Mouse (Mus musculus) forebrain, embryonic 13.5 days (tissue): Measurements from ENCODE around the gene Pkib. TPM values are rescaled to one million over a fixed set of nuclear protein-coding genes. Genes with fewer than 3 reads are reported as not detected.

Experiments
- ATAC-seq: fragments of 200-750 bp; cut with Nextera tagmentation; 2 replicates; pipeline ENCODE4 v1.8.0; 2017
- H3K27ac ChIP-seq: fragments of 300-500 bp; sonication (generic); 2 replicates; pipeline ENCODE4 v1.5.1; 2015; ENCODE audit warnings: inconsistent platforms, mild to moderate bottlenecking, moderate library complexity
- H3K27me3 ChIP-seq: fragments of 300-500 bp; sonication (generic); 2 replicates; pipeline ENCODE4 v1.6.1; 2015; ENCODE audit warnings: mild to moderate bottlenecking, inconsistent platforms
- H3K36me3 ChIP-seq: fragments of 300-500 bp; sonication (generic); 2 replicates; pipeline ENCODE4 v1.6.1; 2015; ENCODE audit warnings: mild to moderate bottlenecking, inconsistent platforms; ENCODE audit not compliant: poor library complexity, severe bottlenecking
- H3K4me1 ChIP-seq: fragments of 300-500 bp; sonication (generic); 2 replicates; pipeline ENCODE4 v1.6.1; 2015; ENCODE audit warnings: inconsistent platforms
- H3K4me2 ChIP-seq: fragments of 300-500 bp; sonication (generic); 2 replicates; pipeline ENCODE4 v1.6.1; 2015; ENCODE audit warnings: inconsistent platforms, mild to moderate bottlenecking, moderate library complexity
- H3K4me3 ChIP-seq: fragments of 300-500 bp; sonication (generic); 2 replicates; pipeline ENCODE4 v1.5.1; 2015; ENCODE audit warnings: mild to moderate bottlenecking, inconsistent platforms
- H3K9ac ChIP-seq: fragments of 300-500 bp; sonication (generic); 2 replicates; pipeline ENCODE4 v1.6.1; 2015; ENCODE audit warnings: mild to moderate bottlenecking, inconsistent platforms
- H3K9me3 ChIP-seq: fragments of 300-500 bp; sonication (generic); replicated peaks from 2 replicates; pipeline ENCODE4 v1.6.1; 2016; ENCODE audit warnings: inconsistent platforms
- WGBS: fragments of 180-500 bp; shearing (Covaris S2); methylation state at CpG from one replicate; pipeline ENCODE4 v1.1.7; 2015; 5-methylcytosine and 5-hydroxymethylcytosine counted together
- polyA plus RNA-seq: library from polyadenylated mRNA; unstranded; fragments of >200 nt; fragmentation: Nextera tagmentation; extraction: Ambion mirVana; gene quantifications from 2 replicates; pipeline ENCODE4 v1.2.1, GENCODE M21; 2015

Pkib gene
- polyA plus RNA-seq, 1 experiment from 2014 or later = 2.5 TPM

GRCm38 (mm10) chr10:57741351-57741750 lies 109.6 kb downstream of the Pkib start:
- WGBS = 37% methylated on average over 2 of the region's 2 CpGs
- Histone ChIP-seq H3K27ac (no peak overlapping the region), H3K4me3 (no peak overlapping the region), H3K4me2 (no peak overlapping the region), H3K4me1 (peaks cover 19% of the 10 kb centered on the region), H3K9me3 (no peaks in the 10 kb centered on the region), H3K9ac (no peak overlapping the region), H3K27me3 (no peaks in the 10 kb centered on the region), H3K36me3 (no peaks in the 10 kb centered on the region)
- no peak for ATAC-seq

- no peaks in the 10 kb centered on the region for H3K27me3 ChIP-seq
- H3K36me3 ChIP-seq = no peaks in the 10 kb centered on the region
- H3K9ac ChIP-seq = no peak overlapping the region
- no peaks in the 10 kb centered on the region for H3K9me3 ChIP-seq
- no peak overlapping the region for H3K4me3 ChIP-seq
- H3K27ac ChIP-seq = no peak overlapping the region
- peaks cover 19% of the 10 kb centered on the region for H3K4me1 ChIP-seq
- H3K4me2 ChIP-seq = no peak overlapping the region
- WGBS = 68% methylated on average over 7 of the region's 7 CpGs
- ATAC-seq = peak; percentile 33
Observed at GRCm38 (mm10) chr10:57743045-57743444, 111.3 kb downstream of the Pkib start.

- Histone ChIP-seq H3K27me3 (no peaks in the 10 kb centered on the region), H3K27ac (no peak overlapping the region), H3K4me1 (peaks cover 19% of the 10 kb centered on the region), H3K4me2 (peak overlapping the region; percentile 52), H3K4me3 (peak overlapping the region; percentile 31), H3K36me3 (no peaks in the 10 kb centered on the region), H3K9ac (no peak overlapping the region; the same call in 1 of the 2 replicates), H3K9me3 (no peaks in the 10 kb centered on the region)
- ATAC-seq = peak; percentile 76
- WGBS = 2% methylated on average over 6 of the region's 6 CpGs
Observed at GRCm38 (mm10) chr10:57743606-57744016, 111.8 kb downstream of the Pkib start.

GRCm38 (mm10) chr10:57744128-57744765 lies 112.5 kb downstream of the Pkib start:
- no peaks in the 10 kb centered on the region for H3K9me3 ChIP-seq
- peaks cover 19% of the 10 kb centered on the region for H3K4me1 ChIP-seq
- WGBS = 4% methylated on average over 2 of the region's 2 CpGs
- peak overlapping the region; percentile 55 for H3K27ac ChIP-seq
- no peaks in the 10 kb centered on the region for H3K27me3 ChIP-seq
- peak; percentile 83 for ATAC-seq
- H3K36me3 ChIP-seq = no peaks in the 10 kb centered on the region
- H3K4me2 ChIP-seq = no peak overlapping the region
- H3K9ac ChIP-seq = no peak overlapping the region
- no peak overlapping the region for H3K4me3 ChIP-seq

- no peak for ATAC-seq
- no peak overlapping the region for H3K9ac ChIP-seq
Observed at GRCm38 (mm10) chr10:57745452-57745851, 113.7 kb downstream of the Pkib start.

GRCm38 (mm10) chr10:57747127-57747526 lies 115.3 kb downstream of the Pkib start:
- Histone ChIP-seq H3K27me3 (no peaks in the 10 kb centered on the region), H3K4me3 (no peak overlapping the region), H3K4me1 (peaks cover 5% of the 10 kb centered on the region; the same call in 1 of the 2 replicates), H3K9ac (no peak overlapping the region), H3K4me2 (no peak overlapping the region), H3K9me3 (no peaks in the 10 kb centered on the region), H3K27ac (no peak overlapping the region), H3K36me3 (no peaks in the 10 kb centered on the region)
- no peak for ATAC-seq

More at GRCm38 (mm10) chr10:57745452-57745851, 113.7 kb downstream of the Pkib start:
- Histone ChIP-seq H3K4me1 (peaks cover 19% of the 10 kb centered on the region), H3K9me3 (no peaks in the 10 kb centered on the region), H3K27ac (no peak overlapping the region), H3K27me3 (no peaks in the 10 kb centered on the region), H3K4me3 (no peak overlapping the region), H3K36me3 (no peaks in the 10 kb centered on the region), H3K4me2 (no peak overlapping the region)

- Histone ChIP-seq H3K9me3 (no peaks in the 10 kb centered on the region), H3K27ac (no peak overlapping the region), H3K4me2 (no peak overlapping the region), H3K9ac (no peak overlapping the region), H3K4me1 (no peaks in the 10 kb centered on the region), H3K4me3 (no peak overlapping the region), H3K27me3 (no peaks in the 10 kb centered on the region), H3K36me3 (no peaks in the 10 kb centered on the region)
- WGBS = 96% methylated on average over 1 of the region's 1 CpGs
- no peak for ATAC-seq
Observed at GRCm38 (mm10) chr10:57753343-57753742, 121.6 kb downstream of the Pkib start.

- no peak overlapping the region for H3K9ac ChIP-seq
- H3K4me1 ChIP-seq = no peaks in the 10 kb centered on the region
- H3K4me3 ChIP-seq = no peak overlapping the region
- peaks cover 5% of the 10 kb centered on the region; the same call in 1 of the 2 replicates for H3K9me3 ChIP-seq
- H3K27ac ChIP-seq = no peak overlapping the region
- H3K27me3 ChIP-seq = no peaks in the 10 kb centered on the region
- H3K36me3 ChIP-seq = no peaks in the 10 kb centered on the region
- 93% methylated on average over 2 of the region's 2 CpGs for WGBS
- H3K4me2 ChIP-seq = no peak overlapping the region
- ATAC-seq = no peak
Observed at GRCm38 (mm10) chr10:57755201-57755736, 123.5 kb downstream of the Pkib start.

GRCm38 (mm10) chr10:57758999-57759398 lies 127.2 kb downstream of the Pkib start:
- Histone ChIP-seq H3K4me2 (no peak overlapping the region), H3K27ac (no peak overlapping the region), H3K4me3 (no peak overlapping the region), H3K4me1 (no peaks in the 10 kb centered on the region), H3K9ac (no peak overlapping the region), H3K36me3 (no peaks in the 10 kb centered on the region), H3K27me3 (no peaks in the 10 kb centered on the region), H3K9me3 (peaks cover 5% of the 10 kb centered on the region; the same call in 1 of the 2 replicates)
- WGBS = 90% methylated on average over 2 of the region's 2 CpGs
- no peak for ATAC-seq

GRCm38 (mm10) chr10:57760694-57761093 lies 128.9 kb downstream of the Pkib start:
- Histone ChIP-seq H3K4me1 (no peaks in the 10 kb centered on the region), H3K4me3 (no peak overlapping the region), H3K9ac (no peak overlapping the region), H3K4me2 (no peak overlapping the region), H3K27me3 (no peaks in the 10 kb centered on the region), H3K36me3 (no peaks in the 10 kb centered on the region), H3K27ac (no peak overlapping the region), H3K9me3 (peaks cover 5% of the 10 kb centered on the region; the same call in 1 of the 2 replicates)
- WGBS = 76% methylated on average over 3 of the region's 3 CpGs
- no peak for ATAC-seq

GRCm38 (mm10) chr10:57763044-57763443 lies 131.3 kb downstream of the Pkib start:
- Histone ChIP-seq H3K27me3 (no peaks in the 10 kb centered on the region), H3K27ac (no peak overlapping the region), H3K4me1 (no peaks in the 10 kb centered on the region), H3K4me2 (no peak overlapping the region), H3K9ac (no peak overlapping the region), H3K4me3 (no peak overlapping the region), H3K36me3 (no peaks in the 10 kb centered on the region), H3K9me3 (peaks cover 5% of the 10 kb centered on the region; the same call in 1 of the 2 replicates)
- ATAC-seq = no peak
- 26% methylated on average over 1 of the region's 1 CpGs for WGBS

GRCm38 (mm10) chr10:57783289-57784130 lies 151.7 kb downstream of the Pkib start:
- peak overlapping the region; percentile 61 for H3K4me2 ChIP-seq
- H3K4me3 ChIP-seq = 0 out of 2 replicates have a peak overlapping the region, but pooled peaks have one; percentile 15
- peak overlapping the region; percentile 38 for H3K9ac ChIP-seq
- peaks cover 39% of the 10 kb centered on the region for H3K4me1 ChIP-seq
- 0 out of 2 replicates have a peak, but pooled peaks cover under 1% of the 10 kb centered on the region for H3K36me3 ChIP-seq
- peak; percentile 76 for ATAC-seq
- WGBS = 9% methylated on average over 12 of the region's 13 CpGs
- H3K27ac ChIP-seq = peak overlapping the region; percentile 94
- no peaks in the 10 kb centered on the region for H3K9me3 ChIP-seq
- no peaks in the 10 kb centered on the region for H3K27me3 ChIP-seq
